Mouse (Mus musculus) testis, adult 2 months (tissue): ENCODE results near the gene Tex46. TPM values are rescaled to one million over a fixed set of nuclear protein-coding genes. Genes with fewer than 3 reads are reported as not detected.
A peak's percentile ranks its signal among the peaks of the same experiment; 100 is the strongest.

Experiments
- H3K27ac ChIP-seq: fragments of 200-500 bp; 2 replicates; pipeline ENCODE4 v1.5.1; 2012; ENCODE audit warnings: low read depth, low read length; ENCODE audit not compliant: control insufficient read depth, insufficient read depth
- H3K27me3 ChIP-seq: fragments of 200-500 bp; 2 replicates; pipeline ENCODE4 v1.6.1; 2012; ENCODE audit warnings: mild to moderate bottlenecking, low read length, moderate library complexity; ENCODE audit not compliant: control insufficient read depth, insufficient read depth
- H3K36me3 ChIP-seq: fragments of 200-500 bp; 2 replicates; pipeline ENCODE4 v1.6.1; 2012; ENCODE audit warnings: mild to moderate bottlenecking, low read length; ENCODE audit not compliant: control insufficient read depth, insufficient read depth
- H3K4me1 ChIP-seq: fragments of 200-500 bp; 2 replicates; pipeline ENCODE4 v1.6.1; 2012; ENCODE audit warnings: low read length; ENCODE audit not compliant: control insufficient read depth, insufficient read depth
- H3K4me3 ChIP-seq: fragments of 200-500 bp; 2 replicates; pipeline ENCODE4 v1.5.1; 2012; ENCODE audit warnings: low read depth, mild to moderate bottlenecking, low read length, moderate library complexity, mixed read lengths; ENCODE audit not compliant: control insufficient read depth
- CTCF ChIP-seq: fragments of 200-500 bp; IDR thresholded peaks from 2 replicates; pipeline ENCODE4 v1.5.1; 2012; ENCODE audit warnings: low read depth, mild to moderate bottlenecking, inconsistent platforms, low read length, moderate library complexity; ENCODE audit not compliant: control insufficient read depth, insufficient read depth, insufficient replicate concordance
- POLR2A ChIP-seq: fragments of 200-500 bp; IDR thresholded peaks from 2 replicates; pipeline ENCODE4 v1.6.1; 2012; ENCODE audit warnings: low read depth, mild to moderate bottlenecking, inconsistent platforms, low read length, moderate library complexity; ENCODE audit not compliant: control insufficient read depth
- polyA plus RNA-seq: library from polyadenylated mRNA; depleted of rRNA; stranded (reverse); fragments of >200 nt; gene quantifications from 2 replicates; pipeline ENCODE4 v1.2.3, GENCODE M21; 2012

Gene Tex46
- polyA plus RNA-seq, 1 experiment = 68.3 TPM

- no peak for TF ChIP-seq CTCF
- no peak for TF ChIP-seq POLR2A
- Histone ChIP-seq H3K4me3 (no peak overlapping the region), H3K27ac (no peak overlapping the region), H3K4me1 (no peaks in the 10 kb centered on the region; the same call in 1 of the 2 replicates), H3K36me3 (no peaks in the 10 kb centered on the region), H3K27me3 (no peaks in the 10 kb centered on the region)
These were observed 16.2 kb upstream of the Tex46 start for GRCm38 (mm10) chr4:136594006-136594405.

GRCm38 (mm10) chr4:136595221-136595620 lies 15.0 kb upstream of the Tex46 start:
- Histone ChIP-seq H3K4me1 (no peaks in the 10 kb centered on the region; the same call in 1 of the 2 replicates), H3K4me3 (no peak overlapping the region), H3K36me3 (no peaks in the 10 kb centered on the region), H3K27me3 (no peaks in the 10 kb centered on the region), H3K27ac (no peak overlapping the region)
- TF ChIP-seq CTCF = no peak
- TF ChIP-seq POLR2A = no peak

- H3K4me1 ChIP-seq = peaks cover 4% of the 10 kb centered on the region
- TF ChIP-seq CTCF = no peak
- no peak for TF ChIP-seq POLR2A
- H3K4me3 ChIP-seq = no peak overlapping the region
- H3K27me3 ChIP-seq = no peaks in the 10 kb centered on the region
- no peaks in the 10 kb centered on the region for H3K36me3 ChIP-seq
- H3K27ac ChIP-seq = no peak overlapping the region
These were observed 11.9 kb upstream of the Tex46 start for GRCm38 (mm10) chr4:136598268-136598876.

- Histone ChIP-seq H3K27ac (no peak overlapping the region), H3K36me3 (no peaks in the 10 kb centered on the region), H3K27me3 (no peaks in the 10 kb centered on the region), H3K4me1 (peaks cover 4% of the 10 kb centered on the region), H3K4me3 (no peak overlapping the region)
- no peak for TF ChIP-seq POLR2A
- TF ChIP-seq CTCF = no peak
These were observed 10.4 kb upstream of the Tex46 start for GRCm38 (mm10) chr4:136599869-136600268.

- H3K27ac ChIP-seq = no peak overlapping the region
- no peak for TF ChIP-seq POLR2A
- no peak for TF ChIP-seq CTCF
- H3K4me3 ChIP-seq = no peak overlapping the region
- no peaks in the 10 kb centered on the region for H3K36me3 ChIP-seq
- peaks cover 4% of the 10 kb centered on the region for H3K4me1 ChIP-seq
- H3K27me3 ChIP-seq = no peaks in the 10 kb centered on the region
These were observed 9.7 kb upstream of the Tex46 start for GRCm38 (mm10) chr4:136600536-136600935.

GRCm38 (mm10) chr4:136601476-136601875 lies 8.8 kb upstream of the Tex46 start:
- TF ChIP-seq CTCF = no peak
- no peak for TF ChIP-seq POLR2A

DNA sequence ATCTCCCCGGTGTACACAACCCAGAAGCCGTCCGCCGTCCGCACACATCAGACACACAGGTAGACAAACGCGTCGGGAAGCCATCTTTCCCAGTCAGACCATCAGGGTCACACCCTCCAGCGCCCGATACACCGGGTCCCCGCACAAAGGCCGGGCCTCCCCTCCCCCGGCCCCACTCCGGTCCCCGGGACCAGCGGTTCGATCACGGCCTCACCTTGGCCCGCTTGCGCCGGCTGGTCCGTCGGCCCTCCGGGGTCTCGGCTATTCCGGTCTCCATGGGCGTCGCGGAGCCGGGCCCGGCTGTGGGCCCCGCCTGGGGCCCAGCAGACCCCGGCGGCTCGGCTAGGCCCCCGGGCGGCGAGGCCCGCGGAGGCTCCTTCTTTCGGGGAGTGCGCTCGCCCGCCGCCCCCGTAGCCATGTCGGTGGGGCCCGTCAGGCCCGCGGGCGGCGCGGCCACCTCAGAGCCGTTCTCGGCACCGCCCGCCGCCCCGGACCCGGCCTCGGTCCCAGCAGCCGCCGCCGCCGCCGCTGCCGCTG lies 8.2 kb upstream of the Tex46 start:
- H3K4me3 ChIP-seq = peak overlapping the region; percentile 96
- H3K36me3 ChIP-seq = no peaks in the 10 kb centered on the region
- TF ChIP-seq POLR2A (no peak), CTCF (no peak)
- H3K4me1 ChIP-seq = peaks cover 10% of the 10 kb centered on the region
- no peaks in the 10 kb centered on the region for H3K27me3 ChIP-seq
- H3K27ac ChIP-seq = peak overlapping the region; percentile 69

More at GRCm38 (mm10) chr4:136601476-136601875, 8.8 kb upstream of the Tex46 start:
- H3K27me3 ChIP-seq = no peaks in the 10 kb centered on the region
- peak overlapping the region; percentile 73 for H3K4me3 ChIP-seq
- no peak overlapping the region for H3K27ac ChIP-seq
- no peaks in the 10 kb centered on the region for H3K36me3 ChIP-seq
- peaks cover 10% of the 10 kb centered on the region for H3K4me1 ChIP-seq

DNA sequence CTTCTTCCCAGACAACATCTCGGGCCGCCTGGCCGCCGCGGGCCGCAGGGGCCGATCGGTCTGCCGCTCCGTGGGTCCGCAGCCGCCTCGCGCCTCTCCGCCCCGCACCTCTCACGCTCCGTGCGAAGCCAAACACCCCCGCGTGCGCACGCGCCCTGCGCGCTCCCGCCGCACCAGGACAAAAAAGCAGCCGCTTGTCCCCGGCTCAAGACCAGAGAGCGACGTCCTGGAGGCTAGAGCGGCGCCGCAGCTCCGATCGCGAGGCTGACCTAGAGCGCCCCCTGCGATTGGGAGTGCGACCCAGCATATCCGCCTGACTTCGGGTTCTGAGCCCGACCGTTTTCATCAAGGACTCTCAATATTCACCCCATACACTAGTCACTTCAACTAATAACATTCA lies 7.7 kb upstream of the Tex46 start, which contains the start of gene Kdm1a:
TSS of gene Kdm1a (minus strand) at position 156 of the 400 bp plus-strand sequence.
- peak within 1 kb of the TSS; percentile 69 for H3K27ac ChIP-seq
- H3K36me3 ChIP-seq = no peaks in the 10 kb centered on the region
- peak within 1 kb of the TSS; percentile 96 for H3K4me3 ChIP-seq
- TF ChIP-seq POLR2A = peak; percentile 86
- peak; percentile 94 for TF ChIP-seq CTCF
- no peaks in the 10 kb centered on the region for H3K27me3 ChIP-seq
- peaks cover 10% of the 10 kb centered on the region for H3K4me1 ChIP-seq
